Mouse (Mus musculus) right cerebral cortex, postnatal 36 days (tissue): ENCODE results near the gene Gm28035.
A peak's percentile ranks its signal among the peaks of the same experiment; 100 is the strongest.

ENCODE experiments used
- DNase-seq, 2 experiments: peaks; one replicate each; pipeline ENCODE4 v3.0.0; 2022; ENCODE audit warnings: low spot score in 2 of 2, mixed read lengths in 1 of 2

Gene Gm28035

DNA sequence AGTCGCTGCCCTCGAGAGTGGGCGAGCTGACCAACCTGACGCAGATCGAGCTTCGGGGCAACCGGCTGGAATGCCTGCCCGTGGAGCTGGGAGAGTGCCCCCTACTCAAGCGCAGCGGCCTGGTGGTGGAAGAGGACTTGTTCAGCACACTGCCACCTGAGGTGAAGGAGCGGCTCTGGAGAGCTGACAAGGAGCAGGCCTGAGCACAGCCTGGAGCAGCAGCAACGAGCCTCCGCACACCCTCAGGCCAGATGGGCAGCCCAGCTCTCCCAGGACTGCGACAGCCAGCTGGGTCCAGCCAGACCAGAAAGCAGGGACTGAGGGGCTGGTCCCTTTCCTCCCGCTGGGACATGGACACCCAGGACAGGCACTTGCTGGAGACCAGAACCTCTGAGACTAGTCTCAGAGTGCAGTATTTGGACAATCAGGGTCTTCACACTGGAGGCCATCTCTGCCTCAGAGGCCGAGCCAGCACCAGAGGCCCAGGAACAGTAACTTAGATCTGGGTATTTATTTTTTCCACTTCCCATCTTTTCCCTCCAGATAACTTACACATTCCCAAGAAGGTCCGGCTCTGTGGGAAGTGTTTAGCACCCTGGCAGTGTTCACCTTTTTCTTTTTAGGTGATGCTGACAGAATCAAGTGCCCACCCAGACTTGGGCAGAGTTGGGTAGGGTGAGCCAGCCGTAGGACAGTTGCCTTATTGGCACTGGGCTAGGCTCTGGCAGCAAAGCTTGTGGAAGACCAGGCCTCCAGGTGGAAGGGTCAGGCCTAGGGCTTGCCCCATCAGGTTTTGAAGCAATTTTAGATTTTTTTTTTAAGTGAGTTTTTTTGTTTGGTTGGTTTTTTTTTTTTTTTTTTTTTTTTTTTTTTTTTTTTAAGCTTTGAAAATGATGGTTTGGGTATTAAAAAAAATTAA, 21.8 kb downstream of the Gm28035 start:
- DNase-seq: no peak

- DNase-seq: no peak
These were observed 22.6 kb downstream of the Gm28035 start for GRCm38 (mm10) chr2:30262840-30263441.

- DNase-seq: no peak
These were observed 23.4 kb downstream of the Gm28035 start for GRCm38 (mm10) chr2:30263811-30264210.

DNA sequence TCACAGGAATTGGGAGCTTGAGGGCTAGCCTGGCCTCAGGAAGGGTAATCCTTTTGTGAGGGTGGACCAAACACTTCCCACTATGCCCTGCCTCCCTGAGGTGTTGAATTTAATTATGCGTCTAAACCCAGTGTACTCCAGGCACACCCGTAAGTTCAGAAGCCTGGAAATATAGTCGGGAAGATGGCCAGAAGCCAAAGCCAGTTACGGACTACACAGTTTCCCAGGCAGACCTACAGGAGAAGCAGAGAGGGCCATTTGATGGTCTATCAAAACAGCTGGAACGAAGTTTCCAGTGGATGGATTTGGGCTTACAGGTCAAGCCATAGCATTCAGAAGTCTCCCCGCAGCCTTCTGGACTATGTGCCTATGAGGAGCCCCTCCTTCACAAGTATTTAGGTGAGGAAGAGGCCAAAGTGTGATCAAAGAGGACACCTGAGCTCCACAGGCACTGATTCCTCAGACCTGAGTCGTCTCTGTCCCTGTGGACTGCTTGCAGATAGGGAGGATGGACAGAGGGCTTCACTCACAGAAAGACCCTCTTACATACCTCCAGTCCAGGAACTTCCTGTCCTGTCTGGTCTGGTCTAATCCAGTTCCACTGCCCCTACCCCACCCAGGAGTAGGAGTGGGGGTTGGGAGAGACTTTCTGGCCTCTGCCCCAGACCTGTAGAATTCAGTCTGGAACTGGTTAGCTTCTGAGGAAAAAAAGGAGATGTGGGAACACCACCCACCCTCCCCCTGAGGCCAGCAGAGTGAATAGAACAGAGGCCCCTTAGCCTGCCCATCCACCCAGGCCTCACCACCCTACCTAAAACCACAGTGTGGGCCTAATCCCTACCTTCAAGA, 24.5 kb downstream of the Gm28035 start:
- DNase-seq: no peak

DNA sequence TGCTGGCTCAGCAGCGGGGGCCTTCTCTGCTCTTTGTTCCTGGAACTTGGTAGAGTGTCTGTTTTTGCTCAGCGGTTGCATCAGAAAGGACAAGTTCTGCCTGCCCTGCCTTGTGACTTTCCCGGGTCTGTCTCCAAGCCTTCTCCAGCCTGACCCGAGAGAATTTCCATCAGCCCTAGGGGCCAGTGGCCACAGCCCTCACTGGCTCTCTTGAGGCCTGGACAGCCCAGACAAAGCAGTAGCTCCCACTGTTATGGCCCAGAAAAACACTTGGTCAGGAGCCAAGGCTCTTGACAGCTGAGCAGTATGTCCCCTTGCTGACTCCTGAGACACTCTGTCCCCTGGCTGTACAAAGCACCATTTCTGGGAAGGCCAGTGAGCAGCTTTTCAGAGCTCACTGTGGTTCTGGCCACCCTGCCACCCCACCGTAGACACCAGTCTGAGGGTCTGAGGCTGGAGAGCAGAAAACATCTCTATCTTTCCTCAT, 25.4 kb downstream of the Gm28035 start, which contains the start of gene Phyhd1:
Phyhd1 (plus strand) TSS at position 437 of the 487 bp plus-strand sequence.
- peak; percentile 73 to 74 for DNase-seq

GRCm38 (mm10) chr2:30266392-30266941, 26.1 kb downstream of the Gm28035 start:
- no peak for DNase-seq

GRCm38 (mm10) chr2:30267466-30267865, 27.1 kb downstream of the Gm28035 start:
- no peak for DNase-seq

DNA sequence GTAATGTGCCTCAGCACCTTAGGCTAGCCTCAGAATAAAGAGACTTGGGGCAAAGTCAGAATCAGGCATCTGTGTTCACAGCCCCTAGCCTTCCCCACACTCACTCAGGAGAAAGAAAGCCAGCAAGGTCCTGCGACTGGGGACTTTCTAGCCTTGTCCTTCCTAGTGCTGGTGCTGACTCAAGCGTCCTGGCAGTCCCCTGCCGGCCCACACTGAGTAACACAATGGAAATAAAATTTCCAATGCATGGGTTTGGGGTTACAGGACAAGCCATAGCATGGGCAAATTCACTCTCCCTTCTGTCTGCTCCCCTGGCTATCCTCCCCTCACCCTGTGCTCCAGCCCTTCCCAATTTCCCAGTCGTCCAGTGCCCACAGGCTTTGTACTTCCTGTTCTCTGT, 28.0 kb downstream of the Gm28035 start:
- DNase-seq: no peak

DNA sequence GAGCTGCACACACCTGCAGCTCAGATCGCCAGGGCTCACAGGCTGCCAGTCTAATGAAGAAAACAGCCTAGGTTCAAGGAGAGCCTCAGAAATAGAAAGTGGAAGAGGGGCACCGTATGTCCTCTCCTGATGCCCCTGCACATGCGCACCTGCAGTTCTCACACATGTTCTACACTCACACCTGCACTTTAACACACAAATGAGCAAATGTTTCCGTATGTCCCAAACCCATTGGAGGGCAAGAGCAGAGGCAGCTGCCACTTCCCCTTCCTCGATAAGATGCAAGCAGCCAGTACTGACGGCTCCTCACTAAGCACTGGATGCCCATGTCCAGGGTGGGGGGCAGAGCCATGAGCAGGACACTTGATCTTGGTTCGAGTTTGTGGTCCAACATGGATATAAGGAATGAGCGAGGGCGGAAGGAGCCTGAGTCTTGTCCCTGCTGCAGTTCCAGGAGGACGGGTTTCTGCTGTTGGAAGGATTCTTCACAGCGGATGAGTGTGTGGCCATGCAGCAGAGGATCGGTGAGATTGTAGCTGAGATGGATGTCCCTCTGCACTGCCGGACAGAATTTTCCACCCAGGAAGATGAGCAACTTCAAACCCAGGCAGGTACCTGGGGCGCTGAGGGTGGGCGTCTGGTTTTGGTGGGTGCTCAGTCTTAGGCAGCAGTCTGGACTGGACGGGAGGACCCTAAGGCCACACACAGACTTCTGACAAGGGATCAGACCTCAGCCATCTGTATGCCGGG, 29.0 kb downstream of the Gm28035 start:
- no peak for DNase-seq

GRCm38 (mm10) chr2:30270134-30270533, 29.8 kb downstream of the Gm28035 start:
- peak; percentile 42 to 45 for DNase-seq

GRCm38 (mm10) chr2:30280743-30281142, 40.4 kb downstream of the Gm28035 start, which contains the start of gene Gm28038:
Gm28038 (plus strand) TSS chr2:30281043.
- DNase-seq: no peak

GRCm38 (mm10) chr2:30281651-30282050, 41.3 kb downstream of the Gm28035 start:
- no peak for DNase-seq

- no peak for DNase-seq
These were observed 42.8 kb downstream of the Gm28035 start for GRCm38 (mm10) chr2:30283193-30283592.

GRCm38 (mm10) chr2:30285004-30285403, 44.6 kb downstream of the Gm28035 start:
- no peak for DNase-seq

DNA sequence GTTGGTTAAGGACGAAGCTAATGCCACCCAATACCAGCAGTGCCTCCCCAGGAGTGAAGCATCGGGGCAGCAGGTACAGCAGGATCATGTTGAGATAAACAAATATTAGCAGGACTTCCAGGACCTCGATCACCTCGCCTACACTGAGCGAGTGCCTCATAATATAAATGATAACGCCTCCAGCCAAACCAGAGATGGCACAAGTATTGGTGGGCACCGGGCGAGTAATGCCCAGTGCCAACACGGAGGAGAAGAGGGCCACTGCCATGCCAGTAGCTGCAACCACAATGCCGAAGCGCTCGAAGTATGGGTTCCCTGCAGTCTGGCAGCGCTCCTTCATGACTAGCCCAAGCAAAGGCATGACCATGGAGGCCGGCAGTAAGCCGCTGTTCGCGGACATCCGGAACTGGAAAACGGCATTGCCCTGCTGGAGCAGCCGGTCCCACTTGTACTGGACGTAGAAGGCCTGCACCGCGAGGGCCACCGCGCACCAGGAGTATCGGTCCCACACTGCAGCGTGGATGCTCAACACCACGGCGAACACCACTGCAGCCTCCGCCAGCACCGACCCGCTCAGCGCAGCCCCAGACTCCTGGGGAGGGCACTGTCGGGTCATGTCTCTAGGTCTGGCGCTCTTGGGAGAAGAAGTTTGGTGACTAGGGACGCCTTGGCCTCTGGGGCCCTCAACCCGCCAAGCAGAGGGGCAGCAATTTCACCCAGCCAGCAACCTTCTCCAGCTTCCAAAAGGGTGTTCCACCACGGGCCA, 45.2 kb downstream of the Gm28035 start:
- DNase-seq: no peak

DNA sequence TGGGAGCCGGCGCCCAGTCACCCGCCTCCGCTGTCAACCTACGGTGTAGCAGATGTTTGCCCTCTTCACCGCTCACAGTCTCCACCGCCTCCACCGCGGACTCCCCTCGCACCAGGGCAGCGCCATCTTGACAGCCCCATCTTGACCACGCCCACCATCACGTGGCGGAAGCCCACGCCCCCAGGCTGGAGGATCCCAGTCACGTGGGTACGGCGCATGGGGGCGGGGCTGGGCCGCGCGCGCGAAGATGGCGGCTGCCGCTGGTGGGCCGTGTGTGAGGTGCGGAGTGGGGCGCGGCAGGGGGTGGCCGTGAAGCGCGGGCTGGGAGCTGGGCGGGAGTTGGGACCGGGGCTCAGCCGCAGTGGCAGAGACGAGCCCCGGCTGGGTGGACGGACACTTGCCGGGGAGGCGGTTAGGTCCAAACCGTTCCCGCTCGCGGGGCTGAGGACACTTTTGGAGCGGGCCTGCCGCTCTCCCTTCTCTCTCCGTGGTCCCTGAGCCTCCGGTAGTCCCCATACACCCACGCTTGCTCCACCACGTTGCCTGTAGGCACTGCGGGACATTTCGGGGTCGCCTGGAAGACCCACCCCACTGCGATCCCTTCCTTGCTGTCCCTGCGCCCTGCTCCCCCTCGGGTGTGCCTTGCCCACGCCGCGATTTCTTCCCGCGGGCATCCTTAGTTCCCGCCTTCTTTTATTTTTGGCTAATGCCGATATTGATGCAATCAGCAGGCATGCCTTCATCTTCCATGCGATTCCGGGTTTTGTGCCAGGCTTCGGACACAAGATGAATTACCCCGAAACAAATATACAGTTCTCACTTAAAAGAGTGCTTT, 46.0 kb downstream of the Gm28035 start, which contains the start of the genes Dolk and Nup188:
Dolk (minus strand) TSS at position 143 of the 835 bp plus-strand sequence.
Nup188 (plus strand) TSS at position 206 of the 835 bp plus-strand sequence.
- DNase-seq: peak; percentile 90 to 92

GRCm38 (mm10) chr2:30287027-30287373, 46.6 kb downstream of the Gm28035 start:
- DNase-seq: no peak

DNA sequence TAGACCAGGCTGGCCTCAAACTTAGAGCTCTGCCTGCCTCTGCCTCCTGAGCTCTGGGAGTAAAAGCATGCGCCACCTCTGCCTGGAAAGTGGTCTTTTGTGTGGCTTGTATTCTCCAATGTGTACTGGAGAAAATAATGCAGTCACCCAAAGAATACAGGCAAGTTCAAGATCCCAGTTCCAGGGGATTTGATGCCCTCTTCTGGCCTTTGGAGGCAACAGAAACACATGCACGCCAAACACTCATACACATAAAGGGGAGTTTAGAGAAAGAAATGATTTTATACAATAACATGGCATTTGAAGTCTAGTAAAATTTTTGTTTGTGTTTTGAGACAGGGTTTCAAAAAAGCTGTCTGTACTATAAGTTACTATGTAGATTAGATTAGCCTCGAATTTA, 59.2 kb downstream of the Gm28035 start:
- DNase-seq: no peak

DNA sequence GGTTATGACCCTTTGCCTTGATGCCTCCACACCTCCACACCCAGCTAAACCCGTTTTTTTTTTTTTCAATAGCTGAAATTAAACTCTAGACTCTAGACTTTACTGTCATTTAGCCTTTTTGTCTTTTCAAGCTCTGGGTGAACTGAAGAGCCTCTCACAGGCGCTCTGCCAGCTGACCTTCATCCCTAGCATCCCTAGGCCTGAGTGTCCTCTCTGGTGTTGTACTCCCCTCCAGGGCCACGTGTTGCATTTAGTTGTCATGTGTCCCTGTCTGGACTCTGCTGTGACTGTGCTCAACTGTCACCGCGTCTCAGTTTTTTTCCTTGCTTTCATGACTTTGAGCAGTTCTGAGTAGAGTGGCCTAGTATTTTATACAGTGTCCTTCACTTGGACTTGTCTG, 59.6 kb downstream of the Gm28035 start:
- no peak for DNase-seq
